Mouse (Mus musculus): ENCODE measurements at regions not wholly inside any gene's neighbourhood (a gene's known extent, or its start where the extent isn't known, plus 50 kb on each side); places are given as distances from the start of the nearest gene placed in this dataset.

DNA sequence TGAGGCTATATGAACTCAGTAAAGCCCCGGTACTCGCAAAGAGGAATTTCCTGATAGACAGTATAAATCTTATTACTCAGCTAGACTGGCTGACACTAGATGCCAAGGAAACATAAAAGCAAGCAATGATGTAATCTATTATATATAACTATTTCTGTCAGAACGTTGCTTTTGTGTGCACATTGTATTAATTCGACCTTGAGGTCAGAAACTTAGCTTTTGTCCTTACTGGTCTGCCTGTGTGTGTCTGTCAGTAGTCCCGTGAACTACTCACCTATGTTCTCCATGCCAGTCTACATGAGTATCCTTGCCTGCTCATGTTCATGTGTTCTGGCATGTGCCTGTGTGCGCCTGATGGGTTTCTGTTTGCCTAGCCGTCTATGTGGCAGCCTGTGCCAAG is 70.5 kb downstream of the Tmx1 start:
- DNase-seq (ENCODE audit: low spot score in 2 of 2), result no peak

DNA sequence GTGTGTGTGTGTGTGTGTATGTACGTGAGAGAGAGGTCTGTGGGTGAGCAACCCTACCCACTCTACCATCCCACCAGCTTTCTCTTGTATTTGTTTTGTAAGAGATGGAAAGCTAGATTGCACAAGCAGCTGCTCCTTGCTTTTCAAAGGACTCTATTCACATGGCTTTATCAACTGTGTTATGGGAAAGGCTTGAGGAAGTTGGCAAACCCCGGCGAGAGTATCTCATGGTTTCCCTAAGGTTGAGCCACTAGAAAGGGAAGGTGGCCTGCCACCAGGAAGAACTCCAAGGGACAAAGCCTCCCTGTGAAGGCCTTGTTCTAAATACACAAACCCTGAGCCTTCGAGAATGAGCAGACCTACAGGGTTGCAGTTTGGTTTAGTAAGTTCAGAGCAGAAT is 71.8 kb downstream of the Tmx1 start:
- no peak for DNase-seq (ENCODE audit: low spot score in 2 of 2)

DNA sequence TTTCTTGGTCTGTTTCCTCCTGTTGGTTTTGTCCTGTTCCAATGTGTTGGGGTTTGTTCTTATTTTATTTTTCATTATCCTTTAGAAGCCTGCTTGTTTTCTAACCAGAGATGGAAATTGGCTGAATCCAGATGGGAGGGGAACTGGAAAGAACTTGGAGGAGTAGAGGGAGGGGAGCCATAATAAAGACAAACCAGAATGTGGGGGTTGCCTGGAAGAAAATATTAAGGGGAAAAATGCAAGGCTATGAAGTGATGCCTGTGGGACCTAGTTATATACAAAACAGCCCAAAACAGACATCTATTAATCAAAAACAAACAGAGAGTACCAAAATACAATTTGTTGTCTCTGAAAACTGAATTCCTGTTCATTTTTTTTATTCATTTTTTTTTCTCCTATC is 78.8 kb downstream of the Tmx1 start:
- DNase-seq (ENCODE audit: low spot score in 2 of 2), result no peak

DNA sequence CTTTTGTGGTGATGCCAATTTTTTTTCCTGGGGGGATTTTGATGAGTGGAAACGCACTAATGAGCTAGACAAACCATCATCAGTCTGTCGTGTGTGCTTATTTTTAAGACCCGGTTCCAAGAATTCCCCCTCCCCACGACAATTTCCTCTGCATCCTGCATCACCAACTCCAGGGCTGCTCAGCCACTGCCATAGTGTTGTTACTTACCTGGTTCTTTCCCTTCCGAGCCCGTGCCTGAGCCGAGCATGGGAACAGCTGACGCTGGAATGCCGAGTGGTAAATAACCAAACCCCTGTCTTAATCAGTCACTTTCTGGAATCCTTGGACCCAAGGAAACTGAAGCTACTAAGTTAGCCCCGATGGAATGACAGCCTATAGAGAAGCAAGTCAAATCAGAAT is 79.3 kb downstream of the Tmx1 start:
- DNase-seq (ENCODE audit: low spot score in 2 of 2), result no peak

DNA sequence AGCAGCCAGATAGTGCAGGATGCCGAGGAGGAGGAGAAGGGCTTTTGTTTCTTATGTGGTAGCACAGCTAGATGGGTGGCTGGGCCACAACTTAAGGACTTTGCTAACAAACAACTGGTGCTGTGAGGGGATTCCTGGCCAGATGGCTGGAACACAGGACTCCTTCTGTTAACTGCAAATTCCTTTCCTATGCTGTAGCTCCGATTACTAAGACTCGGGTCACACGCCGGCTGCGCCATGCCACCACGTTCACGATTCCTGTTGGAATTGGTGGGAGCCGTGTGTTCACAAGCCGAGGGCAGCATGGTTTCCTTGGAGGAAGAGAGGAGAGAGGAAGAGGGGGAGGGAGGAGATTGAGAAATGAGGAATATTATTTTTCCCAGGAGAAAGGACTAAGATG is 79.9 kb downstream of the Tmx1 start:
- peak; percentile 34 to 39 for DNase-seq (ENCODE audit: low spot score in 2 of 2)

DNA sequence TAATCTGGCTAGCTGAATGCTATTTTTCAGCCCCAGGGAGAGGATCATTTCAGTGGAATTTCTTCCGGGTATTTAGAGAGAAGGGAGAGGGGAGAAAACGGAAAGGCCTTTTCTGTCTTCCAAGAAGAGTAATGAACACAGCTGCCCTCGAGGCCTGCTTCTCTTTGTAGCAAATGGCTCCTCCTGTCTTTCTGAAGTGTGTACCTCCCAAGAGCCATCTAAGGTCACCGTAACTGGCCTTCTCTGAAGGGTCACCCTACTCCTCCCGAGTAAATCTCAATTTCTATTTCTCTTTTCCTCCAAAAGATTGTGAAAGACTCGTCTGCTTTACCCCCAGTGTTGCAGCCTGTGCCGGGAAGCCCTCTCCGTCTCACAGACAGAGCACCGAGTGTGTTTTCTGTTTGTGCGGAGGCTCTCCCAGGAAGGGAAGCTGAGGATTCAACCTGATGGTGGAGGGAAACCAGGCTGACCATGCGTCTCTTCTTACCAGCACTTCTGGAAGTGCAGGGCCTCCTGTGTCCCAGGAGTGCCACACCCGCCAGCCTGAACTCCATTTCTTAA is 80.6 kb downstream of the Tmx1 start:
- DNase-seq (ENCODE audit: low spot score in 2 of 2), result peak; percentile 17 to 27

DNA sequence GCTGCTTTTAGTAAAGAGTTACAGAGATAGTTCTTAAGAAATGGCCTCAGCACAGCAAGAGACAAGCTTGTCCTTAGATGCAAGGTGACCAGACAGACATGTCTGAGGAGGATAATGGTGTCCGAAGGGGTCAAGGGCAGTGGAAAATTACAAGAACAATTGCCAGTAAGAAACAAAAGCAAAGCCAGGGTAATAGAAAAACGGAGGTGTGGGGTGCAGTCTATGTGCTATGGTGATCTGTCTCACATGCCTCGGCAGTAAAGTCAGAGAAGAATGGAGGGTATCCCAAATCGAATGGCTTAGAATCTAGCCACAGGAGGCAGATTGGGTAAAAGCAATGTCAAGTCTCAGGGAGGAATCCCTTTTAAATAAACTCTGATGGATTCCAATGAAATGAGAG is 86.2 kb downstream of the Tmx1 start:
- no peak for DNase-seq (ENCODE audit: low spot score in 2 of 2)

DNA sequence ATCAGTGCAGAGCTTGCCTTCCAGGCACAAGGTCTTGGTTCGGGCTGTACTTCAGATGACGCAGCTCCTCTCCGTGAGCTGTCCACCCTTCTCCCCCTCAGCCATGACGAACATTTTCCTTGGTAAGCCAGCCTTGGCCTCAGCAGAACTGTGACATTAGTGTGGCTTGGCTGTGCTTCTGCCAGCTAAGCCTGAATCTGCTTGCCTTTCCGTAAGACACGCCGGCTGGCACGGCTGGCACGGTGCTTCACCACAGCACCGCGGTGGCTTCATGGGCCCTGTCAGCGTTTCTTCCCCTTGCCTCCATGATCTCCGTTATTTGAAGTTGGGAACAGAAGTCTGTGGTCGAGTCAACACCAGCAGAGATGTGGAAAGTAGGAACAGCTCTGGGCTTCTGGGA is 87.0 kb downstream of the Tmx1 start:
- no peak for DNase-seq (ENCODE audit: low spot score in 2 of 2)

DNA sequence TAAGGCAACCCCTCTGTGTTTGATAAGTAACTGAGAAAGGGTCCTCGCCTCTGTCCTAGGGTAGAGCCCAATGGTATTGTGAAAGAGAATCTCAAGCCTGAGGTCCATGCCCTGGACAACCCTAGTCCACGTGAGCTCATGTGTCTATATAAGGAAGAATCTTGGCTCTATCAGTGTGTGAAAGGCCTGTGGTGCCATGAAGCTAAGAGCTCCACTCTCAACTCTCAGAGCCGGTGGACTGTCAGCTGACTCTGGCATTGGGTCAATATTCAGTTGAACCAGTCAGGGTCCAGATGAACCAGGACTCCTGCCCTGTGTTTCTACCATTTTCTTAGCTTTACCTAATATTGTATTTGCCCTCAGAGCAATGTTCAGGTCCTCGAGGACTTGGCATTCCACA is 88.5 kb downstream of the Tmx1 start:
- DNase-seq (ENCODE audit: low spot score in 2 of 2), result no peak

DNA sequence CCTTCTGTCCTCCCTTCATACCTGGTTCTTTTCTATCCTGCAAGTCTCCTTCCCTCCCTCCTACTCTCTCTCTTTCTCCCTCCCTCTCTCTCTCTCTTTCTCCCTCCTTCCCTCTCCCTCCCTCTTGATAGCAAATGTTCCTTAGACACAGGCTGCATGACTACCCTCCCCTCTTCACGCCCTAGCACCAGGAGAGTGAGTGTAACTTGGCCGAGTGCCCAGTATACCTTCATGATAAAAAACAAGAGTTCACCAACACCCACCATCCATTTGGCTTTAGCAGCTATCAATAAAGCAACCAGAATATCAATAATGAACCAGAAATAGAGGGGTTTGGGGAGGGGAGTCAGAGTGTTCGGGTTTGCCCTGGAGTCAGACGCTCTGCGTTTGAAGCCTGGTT is 90.4 kb downstream of the Tmx1 start:
- no peak for DNase-seq (ENCODE audit: low spot score in 2 of 2)

DNA sequence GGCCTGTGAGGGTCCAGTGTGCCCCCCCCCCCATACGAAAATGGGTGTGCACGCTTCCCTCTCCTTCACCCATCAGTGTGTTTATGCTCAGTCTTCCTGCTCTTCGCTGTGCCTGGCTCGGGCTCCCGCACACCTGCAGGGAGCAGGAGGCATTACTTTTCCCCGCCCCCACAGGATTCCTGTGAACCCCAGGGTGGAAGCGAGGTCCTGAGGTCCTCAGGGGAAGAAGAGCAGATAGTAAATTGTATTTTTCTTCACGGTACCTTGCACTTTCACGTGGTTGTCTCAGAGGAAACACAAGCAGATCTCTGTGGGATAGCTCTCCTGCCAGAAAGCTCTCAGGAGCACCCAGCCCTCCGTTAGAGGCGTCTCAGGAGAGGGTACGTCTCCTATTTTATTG is 91.4 kb downstream of the Tmx1 start:
- no peak for DNase-seq (ENCODE audit: low spot score in 2 of 2)

DNA sequence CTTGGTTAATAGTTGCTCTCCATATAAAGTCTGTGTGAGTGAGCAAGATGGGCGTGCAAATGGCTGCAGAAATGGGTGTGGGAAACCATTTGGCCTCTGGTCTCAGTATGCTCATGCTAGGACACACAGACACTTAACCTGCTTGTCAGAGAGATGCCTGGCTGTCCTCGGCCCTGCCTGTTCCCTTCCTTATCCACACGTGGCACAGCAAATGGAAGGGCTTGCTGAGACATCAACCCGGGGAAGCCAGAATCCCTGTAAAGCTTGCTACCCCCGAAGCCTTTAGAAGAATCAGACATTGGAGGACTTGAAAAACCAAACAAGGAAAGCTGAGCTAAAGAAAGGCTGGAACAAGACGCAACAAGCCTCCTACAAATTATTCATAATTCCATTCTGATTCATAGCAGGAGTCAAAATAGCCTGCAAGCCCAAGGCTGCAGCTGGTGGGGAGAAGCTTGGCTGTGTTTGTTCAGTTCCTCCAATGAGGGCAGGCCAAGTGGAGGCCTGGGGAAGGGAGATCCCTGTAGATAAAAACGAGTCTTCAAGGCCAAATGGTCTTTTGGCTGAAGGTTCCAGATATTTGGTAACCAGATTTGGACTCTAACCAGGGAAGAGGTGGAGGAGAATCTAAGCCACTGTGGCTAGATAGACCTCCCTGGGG is 92.1 kb downstream of the Tmx1 start:
- DNase-seq (ENCODE audit: low spot score in 2 of 2), result peak; percentile 68 to 74

DNA sequence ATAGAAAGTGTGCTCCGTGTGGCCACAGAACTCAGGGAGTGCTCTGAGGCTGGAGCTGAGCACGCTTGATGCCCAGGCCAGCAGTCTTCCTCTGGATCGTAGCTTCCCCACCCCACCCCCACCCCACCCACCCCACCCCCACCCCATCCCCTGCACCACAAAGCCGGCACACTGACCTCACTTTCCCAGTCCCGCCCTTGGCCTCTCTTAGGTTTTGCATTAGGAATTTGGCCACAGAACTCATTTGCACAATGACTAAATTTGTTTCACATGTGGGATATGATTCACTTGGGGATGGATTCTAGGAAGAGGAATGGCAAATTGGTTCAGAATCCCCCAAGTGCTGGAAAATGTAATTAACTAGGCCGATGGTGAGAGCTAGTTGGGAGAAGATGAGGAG is 94.3 kb downstream of the Tmx1 start:
- DNase-seq (ENCODE audit: low spot score in 2 of 2), result peak; percentile 31 to 46

DNA sequence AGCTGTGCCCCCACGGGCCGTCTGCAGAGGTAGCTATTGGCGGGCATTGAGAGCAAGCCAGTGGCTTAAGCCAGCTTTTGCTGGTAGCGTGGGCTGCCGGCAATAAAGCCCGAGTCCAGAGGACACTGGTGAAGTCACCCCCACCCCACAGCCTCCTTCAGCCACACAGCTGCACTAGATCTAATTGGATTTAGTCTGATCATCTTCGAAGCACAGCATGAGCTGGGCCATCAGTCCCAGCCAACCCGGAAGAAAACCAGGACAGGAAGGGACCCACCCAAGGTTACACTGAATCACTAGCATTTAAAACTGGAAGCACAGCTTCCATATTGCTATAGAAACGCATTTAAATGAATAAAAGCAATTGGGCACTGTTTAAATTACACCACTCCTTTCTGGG is 96.4 kb downstream of the Tmx1 start:
- no peak for DNase-seq (ENCODE audit: low spot score in 2 of 2)

DNA sequence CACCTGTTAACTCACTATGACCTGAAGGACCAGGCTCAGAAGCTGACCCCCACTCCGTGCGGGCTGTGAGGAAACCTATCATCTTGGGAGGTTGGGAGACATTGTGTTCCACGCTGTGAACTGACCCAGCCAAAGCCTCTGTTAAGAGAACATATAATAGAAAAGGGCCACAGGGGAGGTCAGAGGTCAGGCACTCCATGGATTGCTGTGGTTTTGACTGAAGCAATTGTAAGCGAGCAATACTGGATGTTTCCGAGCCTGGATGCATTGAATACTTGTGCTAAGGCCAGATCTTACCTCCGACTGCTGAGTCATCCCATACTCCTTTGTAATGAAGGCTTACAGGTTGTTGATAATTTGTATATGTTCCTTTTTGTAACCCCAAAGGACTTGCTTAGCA is 101.0 kb downstream of the Tmx1 start:
- no peak for DNase-seq (ENCODE audit: low spot score in 2 of 2)

DNA sequence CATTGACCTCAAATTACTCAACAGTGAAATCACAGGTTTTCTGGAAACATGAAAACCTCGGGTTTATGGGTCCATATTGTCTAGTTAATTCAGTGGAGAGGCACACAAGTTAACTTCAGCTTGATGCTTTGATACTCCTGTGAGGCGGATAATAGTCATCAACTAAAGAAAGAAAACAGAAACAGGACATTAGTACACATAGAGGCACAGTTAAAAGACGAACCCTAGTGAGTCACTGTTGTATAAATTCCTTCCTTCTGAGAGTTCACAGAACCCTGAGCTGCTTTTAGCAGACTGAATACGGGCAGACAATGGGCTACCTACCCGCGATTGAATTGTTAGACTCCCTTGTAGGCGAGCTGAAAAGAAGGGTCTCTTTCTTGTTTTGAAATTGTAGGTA is 101.7 kb downstream of the Tmx1 start:
- no peak for DNase-seq (ENCODE audit: low spot score in 2 of 2)

DNA sequence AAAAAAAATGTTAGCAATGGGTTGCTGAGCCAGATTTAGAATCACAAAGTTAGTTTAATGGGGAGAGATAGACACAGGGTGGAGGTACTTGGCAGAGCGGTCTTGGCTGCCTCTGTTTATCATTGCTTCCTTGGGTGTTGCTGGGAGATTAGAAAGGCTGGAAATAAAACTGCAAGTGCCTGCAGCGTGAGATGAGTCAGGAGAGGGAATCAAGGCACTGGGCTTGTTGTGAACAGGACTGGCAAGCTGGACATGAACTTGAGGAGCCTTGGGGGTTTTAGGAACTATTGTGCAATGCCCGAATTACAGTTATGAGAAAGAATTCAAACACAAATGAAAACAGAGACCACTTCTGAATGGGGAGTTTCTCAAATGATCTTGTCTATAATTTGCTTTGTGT is 102.8 kb downstream of the Tmx1 start:
- peak; percentile 85 to 86 for DNase-seq (ENCODE audit: low spot score in 2 of 2)

DNA sequence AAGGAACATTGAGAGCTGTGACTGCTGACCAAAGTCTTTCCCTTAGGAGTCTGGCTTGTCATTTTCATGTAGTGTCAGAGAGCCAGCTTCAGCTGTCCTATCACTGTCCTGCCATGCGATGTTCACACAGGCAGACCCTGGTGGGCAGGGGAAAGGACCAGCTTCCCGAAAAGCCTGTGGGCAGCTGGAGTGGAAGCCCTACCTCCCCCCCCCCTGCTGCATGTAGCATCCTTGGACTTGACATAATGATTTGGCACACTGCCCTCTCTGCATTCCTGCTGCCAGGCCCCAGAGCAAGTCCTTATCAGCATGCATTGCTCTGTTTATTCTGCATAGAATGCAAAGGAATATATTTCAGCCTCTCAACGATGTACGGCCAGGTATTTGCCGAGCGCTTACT is 103.9 kb downstream of the Tmx1 start:
- DNase-seq (ENCODE audit: low spot score in 2 of 2), result no peak

DNA sequence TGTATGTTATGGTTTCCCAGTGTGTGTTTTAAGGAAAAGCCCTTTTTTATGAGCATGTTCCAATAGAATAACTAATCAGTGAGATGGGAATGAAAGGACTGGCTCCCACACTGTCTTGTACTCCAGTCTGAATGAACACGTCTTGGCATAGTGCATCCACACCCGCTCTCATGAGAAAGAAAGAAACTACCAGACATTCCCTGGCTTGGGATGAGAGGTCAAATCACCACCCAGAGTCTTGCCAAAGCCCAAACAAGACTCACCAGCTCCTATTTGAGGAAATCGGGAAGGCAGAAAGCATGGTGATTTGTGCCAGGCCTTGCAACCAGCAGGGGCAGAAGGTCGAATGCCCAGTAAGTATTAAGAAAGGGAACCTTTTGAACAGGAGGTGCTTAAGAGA is 110.6 kb downstream of the Tmx1 start:
- DNase-seq (ENCODE audit: low spot score in 2 of 2), result no peak

DNA sequence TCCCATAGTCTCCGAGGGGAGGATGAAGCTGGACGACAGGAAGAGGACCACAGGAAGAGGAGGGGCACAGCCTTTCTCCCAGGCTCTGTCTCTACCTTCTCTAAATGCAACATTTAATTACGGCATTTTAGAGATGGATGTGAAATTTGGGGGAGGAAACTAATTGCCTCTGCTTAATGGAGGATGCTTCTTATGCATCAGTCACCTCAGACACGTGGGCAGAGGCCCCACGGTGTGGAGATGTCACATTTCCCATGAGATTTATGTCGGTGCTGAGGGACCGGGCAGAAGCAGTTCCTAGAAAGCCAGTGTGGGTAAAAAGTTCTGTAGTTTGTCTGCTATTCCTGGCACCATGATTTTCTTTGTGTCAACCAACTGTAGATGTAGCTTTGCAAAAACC is 122.8 kb downstream of the Tmx1 start:
- no peak for DNase-seq (ENCODE audit: low spot score in 2 of 2)

DNA sequence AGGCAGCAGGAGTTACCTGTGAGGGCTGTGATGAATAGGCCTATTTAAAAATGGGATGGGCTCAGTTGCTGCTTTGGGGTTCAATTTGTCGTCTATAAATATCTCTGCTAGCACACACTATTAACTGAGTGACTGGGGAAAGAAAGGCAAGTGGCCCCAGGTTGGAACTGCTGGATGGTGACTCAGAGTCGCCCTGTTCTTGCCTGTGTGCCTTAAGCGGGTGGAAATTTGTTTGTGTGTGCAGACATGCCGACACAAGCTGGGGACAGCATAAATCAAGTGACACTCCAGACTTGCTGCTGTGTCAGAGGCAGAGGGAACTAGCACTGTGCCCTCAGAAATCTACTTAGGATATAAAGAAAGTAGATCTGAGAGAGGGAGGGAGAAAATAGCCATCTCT is 124.9 kb downstream of the Tmx1 start:
- DNase-seq (ENCODE audit: low spot score in 2 of 2), result no peak

DNA sequence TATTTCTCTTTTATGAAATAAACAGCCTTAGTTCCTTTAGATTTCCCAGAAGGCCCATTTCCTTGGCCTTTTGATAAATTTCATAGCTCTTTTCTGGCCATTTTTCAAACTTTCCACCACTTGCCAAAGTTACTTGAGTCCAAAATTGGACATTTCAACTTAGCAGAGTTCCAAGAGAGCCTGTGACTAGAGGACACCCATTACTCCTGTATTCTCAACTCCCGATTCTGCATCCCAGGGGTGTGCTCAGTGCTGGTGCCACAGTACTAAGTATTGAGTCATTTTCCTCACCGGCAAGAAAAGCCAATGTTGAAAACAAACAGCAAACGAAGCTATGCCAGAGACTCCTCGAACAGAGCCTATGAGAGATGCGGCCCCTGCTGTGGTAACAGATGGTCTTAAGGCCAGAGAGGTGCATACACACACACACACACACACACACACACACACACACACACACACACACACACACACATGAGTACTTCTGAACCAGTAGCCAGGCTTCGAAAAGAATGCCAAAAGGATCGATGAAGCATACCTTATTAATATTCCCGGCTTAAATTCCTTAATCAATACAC is 126.5 kb downstream of the Tmx1 start:
- DNase-seq (ENCODE audit: low spot score in 2 of 2), result peak; percentile 43 to 73

DNA sequence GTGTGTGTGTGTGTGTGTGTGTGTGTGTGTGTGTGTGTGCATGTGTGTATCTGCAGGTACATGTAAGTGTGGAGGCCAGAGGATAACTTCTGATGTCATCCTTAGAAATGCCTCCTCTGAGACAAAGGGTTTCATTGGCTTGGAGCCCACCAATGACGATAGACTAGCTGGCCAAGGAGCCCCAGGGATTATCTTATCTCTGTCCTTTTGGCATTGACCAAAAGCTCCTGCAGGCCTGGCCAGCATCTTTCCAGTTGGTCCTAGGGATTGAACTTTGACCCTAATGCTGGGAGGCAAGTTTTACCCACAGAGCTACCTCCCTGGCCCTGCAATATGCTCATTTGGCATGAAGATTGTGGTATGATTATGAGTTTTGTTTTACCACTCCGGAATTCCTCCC is 133.3 kb downstream of the Tmx1 start:
- peak in 1 of 2 experiments; percentile 45 for DNase-seq (ENCODE audit: low spot score in 2 of 2)

DNA sequence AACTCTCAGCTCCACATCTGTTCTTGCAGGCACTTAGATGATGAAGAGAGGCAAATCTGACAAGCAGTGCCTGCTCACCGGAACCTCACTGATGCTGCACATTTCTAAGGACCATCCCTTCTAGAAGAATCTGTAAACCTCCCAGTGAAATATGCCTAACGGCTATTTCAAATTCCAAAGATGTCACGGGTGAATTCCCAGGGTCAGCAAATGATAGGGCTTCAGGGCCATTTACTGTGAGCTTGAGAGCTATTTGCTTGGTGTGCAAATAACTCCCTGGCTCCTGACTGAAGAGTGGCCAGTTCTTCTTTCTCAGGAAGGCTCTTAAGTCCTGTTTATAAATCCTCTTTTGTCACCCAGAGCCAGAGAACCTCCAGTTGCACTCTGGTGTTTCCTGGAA is 135.3 kb downstream of the Tmx1 start:
- no peak for DNase-seq (ENCODE audit: low spot score in 2 of 2)

All from heart, adult 9 months (tissue).